Mouse (Mus musculus) macrophage (primary cell): Measurements from ENCODE around the gene Tk2. TPM values are rescaled to one million over a fixed set of nuclear protein-coding genes. Genes with fewer than 3 reads are reported as not detected.
"Not testable (repeated sequence)": the region's sequence is repeated elsewhere in the genome, so short reads cannot be mapped to it uniquely, and the experiment has no call there.

Experiments
- H3K27ac ChIP-seq: fragments of 350-480 bp; formaldehyde crosslinking; 2 replicates; pipeline ENCODE4 v1.9.0; 2021
- H3K36me3 ChIP-seq: fragments of 350-480 bp; formaldehyde crosslinking; 2 replicates; pipeline ENCODE4 v1.9.0; 2021; ENCODE audit errors: inconsistent target
- H3K4me3 ChIP-seq: fragments of 350-480 bp; formaldehyde crosslinking; 2 replicates; pipeline ENCODE4 v1.9.0; 2021; ENCODE audit errors: inconsistent target
- H3K79me2 ChIP-seq: fragments of 350-480 bp; formaldehyde crosslinking; 2 replicates; pipeline ENCODE4 v1.9.0; 2021; ENCODE audit errors: inconsistent target
- WGBS: methylation state at CpG from one replicate; pipeline ENCODE4 v1.1.7; 2026; ENCODE audit warnings: inconsistent platforms; ENCODE audit not compliant: missing documents; 5-methylcytosine and 5-hydroxymethylcytosine counted together
- polyA plus RNA-seq: library from polyadenylated mRNA; stranded (reverse); fragments of 250-400 nt; gene quantifications from 3 replicates; pipeline ENCODE4 v1.2.4, GENCODE M21; 2018; ENCODE audit warnings: inconsistent platforms
- total RNA-seq, 78 experiments: library from RNA; depleted of rRNA; stranded (reverse); fragments of 250-400 nt; gene quantifications; 1 replicate in 9 of 78; 2 replicates in 24 of 78; 3 replicates in 43 of 78; 4 replicates in 2 of 78; pipeline ENCODE4 v1.2.4; 2018; ENCODE audit warnings: inconsistent platforms in 56 of 78

Tk2 gene
- total RNA-seq (2018; cell fraction: chromatin; rRNA removed) = 100 to 1,000 TPM in 14 of 26 experiments, 10 to 100 TPM in 12; 24.7 to 267 (median 117) TPM
- total RNA-seq (2018; cell fraction: cytosol; rRNA removed) = 10 to 100 TPM; 32.5 to 79.3 (median 54.9) TPM
- 100 to 1,000 TPM in 6 of 26 experiments, 10 to 100 TPM in 20; 22.0 to 164 (median 80.2) TPM for total RNA-seq (2018; cell fraction: nucleus; rRNA removed)
- 50.8 to 58.2 TPM (median 53.7 TPM) in 3 replicates for polyA plus RNA-seq

DNA sequence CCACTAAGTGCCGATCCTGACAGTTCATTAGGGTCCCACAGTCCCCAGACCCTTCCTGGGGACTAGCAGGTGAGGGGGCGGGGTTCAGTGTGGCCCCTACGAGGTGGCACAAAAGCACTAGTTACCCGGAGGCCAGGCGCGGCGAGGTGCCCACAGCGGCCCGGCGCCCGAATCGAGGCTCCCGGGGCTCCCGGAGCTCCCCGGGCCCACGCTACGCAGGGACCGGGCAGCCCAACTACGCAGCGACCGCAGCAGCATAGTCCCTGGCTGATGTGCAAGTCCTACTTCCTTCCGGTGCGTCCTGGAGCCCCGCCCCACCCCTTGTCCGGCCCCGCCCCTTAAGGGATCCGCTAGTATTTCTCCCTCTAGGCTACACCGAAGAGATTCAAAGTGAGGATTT, at the start of gene Tk2:
Gene Tk2, minus strand, starts transcription at position 283 of the 400 bp plus-strand sequence.
- whole genome bisulfite sequencing = under 1% methylated on average over 26 of the region's 28 CpGs
- Histone ChIP-seq H3K27ac (peak within 1 kb of the TSS; percentile 95), H3K79me2 (peaks cover 47% of the 10 kb centered on the region), H3K4me3 (peak within 1 kb of the TSS; percentile 91), H3K36me3 (peaks cover 21% of the 10 kb centered on the region; the same call in 1 of the 2 replicates)

- Histone ChIP-seq H3K4me3 (no peak overlapping the region), H3K27ac (no peak overlapping the region), H3K79me2 (no peaks in the 10 kb centered on the region), H3K36me3 (no peaks in the 10 kb centered on the region)
- 89% methylated on average over 1 of the region's 1 CpGs for WGBS
These were observed 46.0 kb upstream of the Tk2 start for GRCm38 (mm10) chr8:104294396-104294795.

- H3K27ac ChIP-seq, H3K79me2 ChIP-seq, H3K4me3 ChIP-seq, H3K36me3 ChIP-seq: not testable (repeated sequence)
- 72% methylated on average over 6 of the region's 12 CpGs for WGBS
These were observed 44.7 kb upstream of the Tk2 start, which contains the start of gene Cmtm2a for GRCm38 (mm10) chr8:104293081-104293480. Gene Cmtm2a (minus strand): TSS chr8:104293181.

GRCm38 (mm10) chr8:104268937-104269440, 20.6 kb upstream of the Tk2 start:
- H3K36me3 ChIP-seq = peaks cover 9% of the 10 kb centered on the region; the same call in 1 of the 2 replicates

DNA sequence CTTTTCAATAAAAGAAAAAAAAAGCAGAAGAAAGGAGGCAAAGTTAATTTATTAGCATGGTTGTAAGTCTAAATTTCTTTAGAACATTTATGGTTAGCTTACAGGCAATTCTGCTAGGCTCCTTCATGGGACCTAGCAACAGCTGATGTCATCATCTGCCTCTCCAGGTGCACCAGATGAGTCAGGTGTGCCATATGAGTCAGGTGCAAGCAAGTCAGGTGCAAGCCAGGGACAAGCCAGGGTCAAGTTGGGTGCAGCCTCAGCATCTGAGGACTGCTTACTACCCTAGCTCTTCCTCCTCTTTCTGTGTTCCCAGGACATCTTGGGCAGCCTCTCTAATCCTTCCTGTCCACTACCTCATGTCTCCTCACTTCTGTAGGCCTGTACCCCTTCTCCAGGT, 20.0 kb upstream of the Tk2 start:
- Histone ChIP-seq H3K36me3 (peaks cover 15% of the 10 kb centered on the region), H3K4me3 (no peak overlapping the region), H3K79me2 (no peaks in the 10 kb centered on the region), H3K27ac (no peak overlapping the region)

More at GRCm38 (mm10) chr8:104268937-104269440, 20.6 kb upstream of the Tk2 start:
- WGBS = 96% methylated on average over 6 of the region's 6 CpGs
- H3K4me3 ChIP-seq = no peak overlapping the region
- no peak overlapping the region for H3K27ac ChIP-seq
- no peaks in the 10 kb centered on the region for H3K79me2 ChIP-seq

DNA sequence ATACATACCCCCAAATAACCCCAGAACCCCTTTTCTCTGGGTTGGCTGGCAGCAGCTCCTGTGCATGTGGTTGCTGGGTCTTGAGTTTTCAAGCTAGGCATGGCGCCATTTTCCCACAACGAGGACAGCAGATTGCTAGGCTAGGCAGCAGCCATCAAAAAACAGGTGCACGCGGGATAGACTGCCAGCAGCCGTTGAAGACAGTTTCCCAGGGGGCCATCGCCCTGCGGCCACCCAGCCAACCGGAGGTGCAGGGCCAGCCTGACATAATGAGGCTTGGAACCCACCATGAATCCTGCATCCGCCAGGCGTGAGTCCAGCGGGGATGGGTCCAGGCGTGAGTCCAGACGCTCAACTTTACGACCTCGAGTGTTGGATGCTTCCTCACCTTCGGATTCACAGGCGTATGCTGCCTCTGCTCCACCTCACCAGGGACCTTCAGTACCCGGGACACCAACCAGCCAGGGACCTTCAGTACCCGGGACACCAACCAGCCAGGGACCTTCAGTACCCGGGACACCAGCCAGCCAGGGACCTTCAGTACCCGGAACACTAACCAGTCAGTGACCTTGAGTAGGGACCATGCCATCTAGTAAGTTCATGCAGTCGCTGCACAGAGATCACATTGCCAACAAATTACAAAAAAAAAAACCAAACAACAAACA, 16.0 kb upstream of the Tk2 start:
- peaks cover 42% of the 10 kb centered on the region for H3K36me3 ChIP-seq
- 96% methylated on average over 19 of the region's 22 CpGs for WGBS
- not testable (repeated sequence) for H3K27ac ChIP-seq, H3K79me2 ChIP-seq, H3K4me3 ChIP-seq

DNA sequence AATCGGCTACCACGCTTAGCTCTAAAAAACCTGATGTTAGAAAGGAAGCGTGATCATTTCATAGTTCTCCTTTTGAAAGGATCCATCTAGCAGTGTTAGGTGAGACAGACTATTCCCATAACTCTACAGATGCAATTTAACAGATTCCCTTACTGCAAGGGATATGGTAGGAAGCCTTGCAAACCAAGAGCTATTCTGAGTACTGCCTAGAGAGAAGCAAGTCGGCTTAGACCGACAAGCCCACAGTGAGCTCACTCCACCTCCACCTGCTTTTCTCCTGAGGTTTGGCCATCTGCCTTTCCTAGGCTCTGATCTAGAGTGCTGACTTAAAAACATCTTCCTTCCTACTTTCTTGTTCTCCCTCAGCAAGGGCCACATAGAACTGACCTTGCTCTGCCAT, 13.4 kb upstream of the Tk2 start:
- peaks cover 62% of the 10 kb centered on the region for H3K36me3 ChIP-seq
- H3K79me2 ChIP-seq, H3K4me3 ChIP-seq, H3K27ac ChIP-seq: not testable (repeated sequence)
- WGBS = 88% methylated on average over 4 of the region's 5 CpGs

GRCm38 (mm10) chr8:104253016-104253415, 4.7 kb upstream of the Tk2 start:
- H3K79me2 ChIP-seq = peaks cover 52% of the 10 kb centered on the region
- 89% methylated on average over 3 of the region's 3 CpGs for WGBS

GRCm38 (mm10) chr8:104251461-104251860, 3.1 kb upstream of the Tk2 start:
- Histone ChIP-seq H3K79me2 (peaks cover 57% of the 10 kb centered on the region), H3K27ac (peak overlapping the region; percentile 85), H3K4me3 (peak overlapping the region; percentile 93), H3K36me3 (no peaks in the 10 kb centered on the region)
- WGBS = 0% methylated on average over 7 of the region's 7 CpGs

More at GRCm38 (mm10) chr8:104253016-104253415, 4.7 kb upstream of the Tk2 start:
- Histone ChIP-seq H3K27ac (no peak overlapping the region), H3K36me3 (peaks cover 6% of the 10 kb centered on the region), H3K4me3 (no peak overlapping the region)

DNA sequence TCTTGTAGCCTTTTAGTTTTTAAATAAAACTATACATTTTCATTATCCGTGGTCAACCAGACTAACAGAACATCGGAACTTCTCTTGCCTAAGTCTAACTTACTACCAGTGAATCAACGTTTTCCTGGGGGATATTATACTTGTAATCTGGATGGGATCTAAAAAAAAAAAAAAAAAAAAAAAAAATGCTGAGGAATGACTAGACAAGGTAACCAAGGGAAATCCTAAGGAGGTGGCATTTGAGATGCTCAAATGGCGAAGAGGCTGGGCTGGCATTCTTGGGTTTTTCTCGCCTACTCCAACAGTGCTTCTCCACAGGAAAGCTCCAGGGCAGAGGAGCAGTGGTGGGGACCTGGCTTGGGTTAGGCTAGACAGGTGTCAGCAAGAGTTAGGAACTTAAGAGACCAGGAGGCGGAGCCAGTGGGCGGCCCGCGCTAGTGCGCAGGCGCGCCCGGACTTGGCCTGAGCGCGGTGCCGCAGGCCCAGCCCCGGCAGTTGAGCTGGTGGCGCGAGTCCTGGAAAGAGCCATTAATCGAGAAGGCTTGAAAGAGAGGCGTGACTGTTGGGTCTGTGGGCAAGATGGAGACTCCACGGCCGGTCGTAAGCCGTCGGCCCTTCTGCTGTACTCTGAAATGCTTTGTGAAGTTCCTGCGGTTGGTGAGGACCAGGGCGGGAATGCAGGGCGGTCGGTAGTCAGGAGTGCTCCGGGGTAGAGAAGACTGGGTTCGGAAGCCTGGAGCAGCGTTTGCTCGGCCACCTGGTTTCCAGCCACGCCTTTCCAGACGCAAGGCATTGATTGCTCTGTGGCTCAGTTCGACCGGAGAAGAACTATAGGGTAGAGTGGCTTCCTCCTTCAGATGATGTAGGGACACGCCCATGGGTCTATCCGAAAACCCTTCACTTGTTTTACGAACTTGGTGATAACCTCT, 2.3 kb upstream of the Tk2 start, which contains the start of gene Cklf:
Gene Cklf, plus strand, starts transcription at position 423 of the 929 bp plus-strand sequence.
- H3K36me3 ChIP-seq = no peaks in the 10 kb centered on the region
- H3K27ac ChIP-seq = peak within 1 kb of the TSS; percentile 85
- whole genome bisulfite sequencing = 7% methylated on average over 39 of the region's 41 CpGs
- peaks cover 63% of the 10 kb centered on the region for H3K79me2 ChIP-seq
- H3K4me3 ChIP-seq = peak within 1 kb of the TSS; percentile 93

- Histone ChIP-seq H3K79me2 (peaks cover 59% of the 10 kb centered on the region), H3K4me3 (no peak overlapping the region), H3K27ac (no peak overlapping the region), H3K36me3 (peaks cover 9% of the 10 kb centered on the region; the same call in 1 of the 2 replicates)
- WGBS = 83% methylated on average over 7 of the region's 7 CpGs
These were observed 1.2 kb upstream of the Tk2 start for GRCm38 (mm10) chr8:104249442-104249996.

DNA sequence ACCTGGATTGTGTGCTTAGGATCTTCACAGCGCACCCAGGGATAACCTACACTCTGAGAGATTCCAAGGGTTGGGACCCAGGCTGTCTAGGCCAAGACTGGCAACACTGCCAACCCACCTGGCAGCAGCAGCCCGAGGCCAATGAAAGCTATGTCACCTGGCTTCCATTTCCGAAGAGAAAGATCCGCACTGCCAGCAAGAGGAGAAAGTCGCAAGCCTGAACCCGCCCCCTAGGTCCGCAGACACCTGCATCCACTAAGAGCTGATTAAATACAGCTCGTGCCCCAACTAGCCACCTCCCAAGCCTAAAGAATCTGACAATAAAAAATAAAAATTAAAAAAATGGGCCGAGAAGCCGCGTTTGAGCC, 466 bp downstream of the Tk2 start:
- H3K27ac ChIP-seq = peak overlapping the region; percentile 95
- WGBS = 2% methylated on average over 11 of the region's 11 CpGs
- peaks cover 25% of the 10 kb centered on the region; the same call in 1 of the 2 replicates for H3K36me3 ChIP-seq
- H3K4me3 ChIP-seq = peak overlapping the region; percentile 91
- peaks cover 43% of the 10 kb centered on the region for H3K79me2 ChIP-seq

DNA sequence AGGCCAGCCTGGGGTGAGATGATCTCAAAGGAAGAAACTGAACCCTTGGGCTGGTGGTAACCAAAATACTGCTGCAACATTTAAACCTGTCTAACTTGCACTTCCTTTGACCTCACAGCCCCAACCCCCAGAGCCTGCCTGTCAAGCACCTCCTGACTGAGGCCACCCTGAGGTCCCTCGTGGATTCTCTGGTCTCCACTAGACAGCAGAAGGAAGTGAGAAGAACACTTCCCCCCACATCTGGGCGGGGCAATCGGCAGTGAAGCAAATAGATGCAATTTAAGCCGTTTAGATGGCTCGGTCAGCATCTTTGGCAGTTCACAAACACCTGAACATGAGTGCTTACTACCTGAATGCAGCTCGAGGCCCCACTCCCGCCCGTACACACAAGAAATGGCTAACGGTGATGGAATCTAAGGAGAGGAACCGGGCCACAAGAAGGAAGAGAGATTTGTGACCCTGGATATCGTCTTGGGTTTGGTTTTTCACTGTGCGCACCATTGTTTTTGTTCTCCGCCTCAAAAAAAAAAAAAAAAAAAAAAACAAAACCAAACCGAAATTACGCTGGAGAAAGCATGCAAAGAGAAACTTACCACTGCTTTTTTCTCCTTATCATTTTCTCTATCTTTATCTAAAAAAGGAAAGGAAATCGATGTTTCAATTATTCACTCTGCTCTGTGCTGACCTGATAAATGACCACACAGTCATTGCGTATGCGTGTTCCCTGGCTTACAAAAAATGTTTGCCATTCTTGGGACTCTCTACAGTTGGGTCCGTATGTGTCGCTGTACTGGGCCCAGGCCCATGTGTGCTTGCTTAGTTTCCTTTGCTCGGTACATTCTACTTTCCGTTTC, 1.1 kb downstream of the Tk2 start:
- WGBS = 15% methylated on average over 21 of the region's 22 CpGs
- Histone ChIP-seq H3K79me2 (peaks cover 41% of the 10 kb centered on the region), H3K36me3 (peaks cover 31% of the 10 kb centered on the region), H3K4me3 (peak overlapping the region; percentile 91), H3K27ac (peak overlapping the region; percentile 95)
